Mouse (Mus musculus): Measurements from ENCODE around the gene Fzr1.

DNA sequence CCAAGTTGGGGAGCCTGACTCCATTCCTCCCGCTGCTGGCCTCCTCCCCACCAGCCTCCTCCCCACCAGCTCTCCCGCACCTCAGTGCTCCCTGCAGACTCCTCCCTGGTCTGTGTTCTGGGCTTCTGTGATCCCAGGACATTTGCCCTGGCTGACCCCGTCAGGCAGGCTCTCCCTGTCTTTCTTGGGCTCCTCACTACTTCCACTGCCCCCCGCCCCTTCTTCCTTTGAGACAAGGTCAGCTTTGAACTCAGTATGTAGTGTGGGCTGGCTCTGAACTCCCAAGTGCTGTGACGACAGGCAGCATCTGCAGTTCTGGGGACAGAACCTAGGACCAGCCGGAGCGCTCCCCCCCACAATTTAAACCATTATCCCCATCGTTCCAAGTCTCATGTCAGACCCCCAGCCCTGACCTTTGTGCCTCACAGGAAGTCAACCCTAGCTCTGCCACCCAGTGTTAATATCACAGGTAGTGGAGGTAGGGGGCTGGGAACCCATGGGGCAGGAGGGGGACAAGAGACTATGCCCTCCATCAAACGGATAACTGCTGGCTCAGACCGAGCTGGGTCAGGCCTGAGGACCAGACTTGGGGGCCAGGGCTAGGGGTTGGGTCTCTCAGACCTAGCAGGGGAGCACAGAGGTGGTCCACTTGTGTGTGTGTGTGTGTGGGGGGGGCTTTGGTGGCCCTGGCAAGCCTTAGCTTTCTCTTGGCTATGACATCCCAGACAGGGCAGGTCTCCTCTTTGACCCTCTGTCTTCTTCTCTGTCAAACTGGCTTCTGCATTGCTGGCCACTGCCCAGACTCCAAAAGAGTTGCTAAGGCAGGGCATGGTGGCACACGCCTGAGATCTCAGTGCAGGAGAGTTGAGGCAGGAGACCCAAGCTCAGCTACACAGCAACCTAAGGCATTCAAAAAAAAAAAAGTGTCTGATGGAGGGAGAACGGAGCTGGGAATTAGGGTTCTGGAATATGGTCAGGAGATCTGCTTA is 39.2 kb upstream of the Fzr1 start:
- TF ChIP-seq CTCF (IDR thresholded peaks at IDR 0.05 in 2 of 3, conservative IDR thresholded peaks at IDR 0.05 in 1 of 3; ENCODE audit: control insufficient read depth in 1 of 3, insufficient read depth in 1 of 3, low read depth in 2 of 3, low read length in 3 of 3, poor library complexity in 1 of 3, severe bottlenecking in 1 of 3) (no peak), GABPA (IDR thresholded peaks at IDR 0.05; ENCODE audit: low read depth, low read length) (no peak), ZMIZ1 (IDR thresholded peaks at IDR 0.05; ENCODE audit: low read depth, low read length) (no peak)

Measured in MEL (cell line).